Mouse (Mus musculus): ENCODE measurements around the gene Atp2b1.

Atp2b1 gene

GRCm38 (mm10) chr10:99029844-99030243 lies 115.6 kb downstream of the Atp2b1 start:
- DNase-seq (ENCODE audit: low spot score in 2 of 2), result no peak

GRCm38 (mm10) chr10:99033830-99034828 lies 119.9 kb downstream of the Atp2b1 start:
- DNase-seq (ENCODE audit: low spot score in 2 of 2), result no peak

GRCm38 (mm10) chr10:99037185-99038065 lies 123.2 kb downstream of the Atp2b1 start:
- DNase-seq (ENCODE audit: low spot score in 2 of 2), result no peak

GRCm38 (mm10) chr10:99038866-99039265 lies 124.7 kb downstream of the Atp2b1 start:
- DNase-seq (ENCODE audit: low spot score in 2 of 2), result no peak

GRCm38 (mm10) chr10:99040171-99040570 lies 126.0 kb downstream of the Atp2b1 start:
- no peak for DNase-seq (ENCODE audit: low spot score in 2 of 2)

- no peak for DNase-seq (ENCODE audit: low spot score in 2 of 2)
Measured at GRCm38 (mm10) chr10:99046756-99047550, 132.7 kb downstream of the Atp2b1 start.

GRCm38 (mm10) chr10:99047551-99047940 lies 133.3 kb downstream of the Atp2b1 start:
- DNase-seq (ENCODE audit: low spot score in 2 of 2), result no peak

- peak in 1 of 2 experiments; percentile 17 for DNase-seq (ENCODE audit: low spot score in 2 of 2)
Measured at GRCm38 (mm10) chr10:99050093-99050492, 135.9 kb downstream of the Atp2b1 start.

GRCm38 (mm10) chr10:99053111-99053510 lies 138.9 kb downstream of the Atp2b1 start:
- no peak for DNase-seq (ENCODE audit: low spot score in 2 of 2)

GRCm38 (mm10) chr10:99060588-99060987 lies 146.4 kb downstream of the Atp2b1 start:
- DNase-seq (ENCODE audit: low spot score in 2 of 2), result no peak

- no peak for DNase-seq (ENCODE audit: low spot score in 2 of 2)
Measured at GRCm38 (mm10) chr10:99061418-99061817, 147.2 kb downstream of the Atp2b1 start.

- no peak for DNase-seq (ENCODE audit: low spot score in 2 of 2)
Measured at GRCm38 (mm10) chr10:99062546-99062945, 148.3 kb downstream of the Atp2b1 start.
